Mouse (Mus musculus): ENCODE measurements around the gene Arf1. TPM values are rescaled to one million over a fixed set of nuclear protein-coding genes. Genes with fewer than 3 reads are reported as not detected.

The Arf1 gene
- total and polyA plus RNA-seq, 2 experiments, result 194 to 336 TPM

GRCm38 (mm10) chr11:59209003-59209441, 19.0 kb downstream of the Arf1 start:
- TF ChIP-seq POLR2A (IDR thresholded peaks at IDR 0.05; ENCODE audit: extremely low read depth, insufficient read depth, low read length) (no peak), CTCF (IDR thresholded peaks at IDR 0.05; ENCODE audit: low read depth, low read length) (peak; percentile 89)
- Histone ChIP-seq H3K27me3 (ENCODE audit: control insufficient read depth, insufficient read depth, low read length) (no peaks in the 10 kb centered on the region), H3K4me3 (ENCODE audit: insufficient read depth, low read depth, low read length) (peak overlapping the region; percentile 89), H3K27ac (replicated peaks; ENCODE audit: insufficient read depth, low read depth, low read length) (peak overlapping the region; percentile 12; the same call in 1 of the 2 replicates), H3K79me2 (ENCODE audit: control insufficient read depth, insufficient read depth, low read length) (peaks cover 12% of the 10 kb centered on the region; the same call in 1 of the 2 replicates), H3K36me3 (ENCODE audit: control insufficient read depth, insufficient read depth, low read length) (peaks cover 27% of the 10 kb centered on the region), H3K9ac (ENCODE audit: low read depth, low read length) (peak overlapping the region; percentile 96), H3K4me1 (ENCODE audit: control insufficient read depth, insufficient read depth, low read length) (peaks cover 15% of the 10 kb centered on the region)
- WGBS, result 4% methylated on average over 18 of the region's 18 CpGs
- peak; percentile 76 for DNase-seq (ENCODE audit: extremely low read depth, low read depth, low spot score)

GRCm38 (mm10) chr11:59208153-59208831, 19.8 kb downstream of the Arf1 start, which contains the start of gene 2310033P09Rik:
TSS of gene 2310033P09Rik (plus strand) at chr11:59208321.
- H3K27ac ChIP-seq (replicated peaks; ENCODE audit: insufficient read depth, low read depth, low read length), result peak within 1 kb of the TSS; percentile 89
- H3K36me3 ChIP-seq (ENCODE audit: control insufficient read depth, insufficient read depth, low read length), result peaks cover 27% of the 10 kb centered on the region
- peak within 1 kb of the TSS; percentile 96 for H3K9ac ChIP-seq (ENCODE audit: low read depth, low read length)
- under 1% methylated on average over 67 of the region's 67 CpGs for WGBS
- H3K27me3 ChIP-seq (ENCODE audit: control insufficient read depth, insufficient read depth, low read length), result no peaks in the 10 kb centered on the region
- peaks cover 7% of the 10 kb centered on the region; the same call in 1 of the 2 replicates for H3K79me2 ChIP-seq (ENCODE audit: control insufficient read depth, insufficient read depth, low read length)
- TF ChIP-seq CTCF (IDR thresholded peaks at IDR 0.05; ENCODE audit: low read depth, low read length), result no peak
- peak; percentile 90 for TF ChIP-seq POLR2A (IDR thresholded peaks at IDR 0.05; ENCODE audit: extremely low read depth, insufficient read depth, low read length)
- peak; percentile 85 for DNase-seq (ENCODE audit: extremely low read depth, low read depth, low spot score)
- H3K4me1 ChIP-seq (ENCODE audit: control insufficient read depth, insufficient read depth, low read length), result peaks cover 11% of the 10 kb centered on the region
- peak within 1 kb of the TSS; percentile 89 for H3K4me3 ChIP-seq (ENCODE audit: insufficient read depth, low read depth, low read length)

GRCm38 (mm10) chr11:59202081-59202995, 25.7 kb downstream of the Arf1 start, which contains the start of gene Mrpl55:
TSS of gene Mrpl55 (plus strand) at chr11:59202486.
- under 1% methylated on average over 63 of the region's 63 CpGs for WGBS
- no peaks in the 10 kb centered on the region for H3K27me3 ChIP-seq (ENCODE audit: control insufficient read depth, insufficient read depth, low read length)
- H3K36me3 ChIP-seq (ENCODE audit: control insufficient read depth, insufficient read depth, low read length), result peaks cover 8% of the 10 kb centered on the region; the same call in 1 of the 2 replicates
- H3K79me2 ChIP-seq (ENCODE audit: control insufficient read depth, insufficient read depth, low read length), result peaks cover 10% of the 10 kb centered on the region; the same call in 1 of the 2 replicates
- H3K27ac ChIP-seq (replicated peaks; ENCODE audit: insufficient read depth, low read depth, low read length), result peak within 1 kb of the TSS; percentile 61
- no peak for TF ChIP-seq CTCF (IDR thresholded peaks at IDR 0.05; ENCODE audit: low read depth, low read length)
- peak; percentile 61; the same call in 1 of the 2 replicates for TF ChIP-seq POLR2A (IDR thresholded peaks at IDR 0.05; ENCODE audit: extremely low read depth, insufficient read depth, low read length)
- H3K4me1 ChIP-seq (ENCODE audit: control insufficient read depth, insufficient read depth, low read length), result peaks cover 6% of the 10 kb centered on the region
- peak; percentile 90 for DNase-seq (ENCODE audit: extremely low read depth, low read depth, low spot score)
- peak within 1 kb of the TSS; percentile 83 for H3K9ac ChIP-seq (ENCODE audit: low read depth, low read length)
- H3K4me3 ChIP-seq (ENCODE audit: insufficient read depth, low read depth, low read length), result peak within 1 kb of the TSS; percentile 94

- Histone ChIP-seq H3K36me3 (ENCODE audit: control insufficient read depth, insufficient read depth, low read length) (peaks cover 8% of the 10 kb centered on the region; the same call in 1 of the 2 replicates), H3K27ac (replicated peaks; ENCODE audit: insufficient read depth, low read depth, low read length) (peak overlapping the region; percentile 61), H3K9ac (ENCODE audit: low read depth, low read length) (peak overlapping the region; percentile 61), H3K4me1 (ENCODE audit: control insufficient read depth, insufficient read depth, low read length) (peaks cover 6% of the 10 kb centered on the region), H3K4me3 (ENCODE audit: insufficient read depth, low read depth, low read length) (peak overlapping the region; percentile 94), H3K79me2 (ENCODE audit: control insufficient read depth, insufficient read depth, low read length) (peaks cover 10% of the 10 kb centered on the region; the same call in 1 of the 2 replicates), H3K27me3 (ENCODE audit: control insufficient read depth, insufficient read depth, low read length) (no peaks in the 10 kb centered on the region)
- no peak for DNase-seq (ENCODE audit: extremely low read depth, low read depth, low spot score)
- WGBS, result 18% methylated on average over 16 of the region's 16 CpGs
- TF ChIP-seq POLR2A (IDR thresholded peaks at IDR 0.05; ENCODE audit: extremely low read depth, insufficient read depth, low read length) (no peak), CTCF (IDR thresholded peaks at IDR 0.05; ENCODE audit: low read depth, low read length) (no peak)
Measured at GRCm38 (mm10) chr11:59201216-59202002, 26.7 kb downstream of the Arf1 start.

GRCm38 (mm10) chr11:59196230-59196629, 31.8 kb downstream of the Arf1 start:
- TF ChIP-seq POLR2A (IDR thresholded peaks at IDR 0.05; ENCODE audit: extremely low read depth, insufficient read depth, low read length), result no peak
- TF ChIP-seq CTCF (IDR thresholded peaks at IDR 0.05; ENCODE audit: low read depth, low read length), result no peak
- Histone ChIP-seq H3K27ac (replicated peaks; ENCODE audit: insufficient read depth, low read depth, low read length) (no peak overlapping the region), H3K4me3 (ENCODE audit: insufficient read depth, low read depth, low read length) (no peak overlapping the region), H3K79me2 (ENCODE audit: control insufficient read depth, insufficient read depth, low read length) (peaks cover 2% of the 10 kb centered on the region; the same call in 1 of the 2 replicates), H3K36me3 (ENCODE audit: control insufficient read depth, insufficient read depth, low read length) (peaks cover 2% of the 10 kb centered on the region; the same call in 1 of the 2 replicates), H3K4me1 (ENCODE audit: control insufficient read depth, insufficient read depth, low read length) (peaks cover 3% of the 10 kb centered on the region), H3K9ac (ENCODE audit: low read depth, low read length) (no peak overlapping the region), H3K27me3 (ENCODE audit: control insufficient read depth, insufficient read depth, low read length) (no peaks in the 10 kb centered on the region)
- DNase-seq (ENCODE audit: extremely low read depth, low read depth, low spot score), result no peak
